Mouse (Mus musculus): ENCODE data around the gene Ulk4. TPM values are rescaled to one million over a fixed set of nuclear protein-coding genes. Genes with fewer than 3 reads are reported as not detected.

Gene Ulk4
- polyA plus RNA-seq, 1 experiment from 2014 or later, result 134 TPM

GRCm38 (mm10) chr9:121153276-121153675 is 123.7 kb downstream of the Ulk4 start:
- H3K9ac ChIP-seq (replicated peaks; ENCODE audit: low read depth, low read length), result no peak overlapping the region
- 92% methylated on average over 5 of the region's 5 CpGs for WGBS
- H3K4me2 ChIP-seq (replicated peaks; ENCODE audit: low read depth, low read length), result no peak overlapping the region

GRCm38 (mm10) chr9:121148602-121149001 is 128.4 kb downstream of the Ulk4 start:
- Histone ChIP-seq H3K36me3 (ENCODE audit: control insufficient read depth, insufficient read depth, low read length) (no peaks in the 10 kb centered on the region), H3K4me3 (ENCODE audit: low read depth, low read length) (no peak overlapping the region), H3K4me2 (replicated peaks; ENCODE audit: low read depth, low read length) (no peak overlapping the region), H3K9me3 (ENCODE audit: control insufficient read depth, low read depth, low read length) (no peaks in the 10 kb centered on the region), H3K27me3 (ENCODE audit: control insufficient read depth, insufficient read depth, low read length) (no peaks in the 10 kb centered on the region), H3K4me1 (ENCODE audit: control insufficient read depth, insufficient read depth, low read length) (no peaks in the 10 kb centered on the region), H3K9ac (replicated peaks; ENCODE audit: low read depth, low read length) (no peak overlapping the region), H3K27ac (ENCODE audit: low read length) (no peak overlapping the region)
- ATAC-seq (ENCODE audit: insufficient number of reproducible peaks, insufficient read depth, low FRiP score, low read depth), result no peak
- WGBS, result 34% methylated on average over 3 of the region's 3 CpGs

More at GRCm38 (mm10) chr9:121153276-121153675, 123.7 kb downstream of the Ulk4 start:
- H3K36me3 ChIP-seq (ENCODE audit: control insufficient read depth, insufficient read depth, low read length), result no peaks in the 10 kb centered on the region
- 0 out of 2 replicates have a peak, but pooled peaks cover 7% of the 10 kb centered on the region for H3K4me1 ChIP-seq (ENCODE audit: control insufficient read depth, insufficient read depth, low read length)
- H3K27ac ChIP-seq (ENCODE audit: low read length), result no peak overlapping the region
- no peak overlapping the region for H3K4me3 ChIP-seq (ENCODE audit: low read depth, low read length)
- H3K9me3 ChIP-seq (ENCODE audit: control insufficient read depth, low read depth, low read length), result no peaks in the 10 kb centered on the region
- H3K27me3 ChIP-seq (ENCODE audit: control insufficient read depth, insufficient read depth, low read length), result no peaks in the 10 kb centered on the region
- ATAC-seq (ENCODE audit: insufficient number of reproducible peaks, insufficient read depth, low FRiP score, low read depth), result no peak

- H3K27me3 ChIP-seq (ENCODE audit: control insufficient read depth, insufficient read depth, low read length), result no peaks in the 10 kb centered on the region
- H3K4me3 ChIP-seq (ENCODE audit: low read depth, low read length), result no peak overlapping the region
- H3K36me3 ChIP-seq (ENCODE audit: control insufficient read depth, insufficient read depth, low read length), result no peaks in the 10 kb centered on the region
- no peak for ATAC-seq (ENCODE audit: insufficient number of reproducible peaks, insufficient read depth, low FRiP score, low read depth)
- no peaks in the 10 kb centered on the region for H3K9me3 ChIP-seq (ENCODE audit: control insufficient read depth, low read depth, low read length)
- no peaks in the 10 kb centered on the region for H3K4me1 ChIP-seq (ENCODE audit: control insufficient read depth, insufficient read depth, low read length)
- WGBS, result 84% methylated on average over 6 of the region's 6 CpGs
- H3K27ac ChIP-seq (ENCODE audit: low read length), result no peak overlapping the region
- no peak overlapping the region for H3K4me2 ChIP-seq (replicated peaks; ENCODE audit: low read depth, low read length)
- H3K9ac ChIP-seq (replicated peaks; ENCODE audit: low read depth, low read length), result no peak overlapping the region
Measured at GRCm38 (mm10) chr9:121143208-121143607, 133.8 kb downstream of the Ulk4 start.

- no peak overlapping the region for H3K27ac ChIP-seq (ENCODE audit: low read length)
- H3K9me3 ChIP-seq (ENCODE audit: control insufficient read depth, low read depth, low read length), result no peaks in the 10 kb centered on the region
- no peaks in the 10 kb centered on the region for H3K36me3 ChIP-seq (ENCODE audit: control insufficient read depth, insufficient read depth, low read length)
- no peak overlapping the region for H3K9ac ChIP-seq (replicated peaks; ENCODE audit: low read depth, low read length)
- H3K27me3 ChIP-seq (ENCODE audit: control insufficient read depth, insufficient read depth, low read length), result no peaks in the 10 kb centered on the region
- no peaks in the 10 kb centered on the region for H3K4me1 ChIP-seq (ENCODE audit: control insufficient read depth, insufficient read depth, low read length)
- no peak overlapping the region for H3K4me3 ChIP-seq (ENCODE audit: low read depth, low read length)
- 37% methylated on average over 6 of the region's 6 CpGs for WGBS
- no peak overlapping the region for H3K4me2 ChIP-seq (replicated peaks; ENCODE audit: low read depth, low read length)
- no peak for ATAC-seq (ENCODE audit: insufficient number of reproducible peaks, insufficient read depth, low FRiP score, low read depth)
Measured at GRCm38 (mm10) chr9:121132549-121132948, 144.4 kb downstream of the Ulk4 start.

GRCm38 (mm10) chr9:121129533-121129932 is 147.5 kb downstream of the Ulk4 start:
- no peak overlapping the region for H3K27ac ChIP-seq (ENCODE audit: low read length)
- H3K4me1 ChIP-seq (ENCODE audit: control insufficient read depth, insufficient read depth, low read length), result no peaks in the 10 kb centered on the region
- no peak overlapping the region for H3K4me3 ChIP-seq (ENCODE audit: low read depth, low read length)
- ATAC-seq (ENCODE audit: insufficient number of reproducible peaks, insufficient read depth, low FRiP score, low read depth), result no peak
- H3K27me3 ChIP-seq (ENCODE audit: control insufficient read depth, insufficient read depth, low read length), result no peaks in the 10 kb centered on the region
- WGBS, result 73% methylated on average over 2 of the region's 2 CpGs
- H3K36me3 ChIP-seq (ENCODE audit: control insufficient read depth, insufficient read depth, low read length), result no peaks in the 10 kb centered on the region
- H3K4me2 ChIP-seq (replicated peaks; ENCODE audit: low read depth, low read length), result no peak overlapping the region
- H3K9me3 ChIP-seq (ENCODE audit: control insufficient read depth, low read depth, low read length), result no peaks in the 10 kb centered on the region
- no peak overlapping the region for H3K9ac ChIP-seq (replicated peaks; ENCODE audit: low read depth, low read length)

GRCm38 (mm10) chr9:121128934-121129333 is 148.1 kb downstream of the Ulk4 start:
- no peak for ATAC-seq (ENCODE audit: insufficient number of reproducible peaks, insufficient read depth, low FRiP score, low read depth)
- Histone ChIP-seq H3K27ac (ENCODE audit: low read length) (no peak overlapping the region), H3K4me3 (ENCODE audit: low read depth, low read length) (no peak overlapping the region), H3K9ac (replicated peaks; ENCODE audit: low read depth, low read length) (no peak overlapping the region), H3K9me3 (ENCODE audit: control insufficient read depth, low read depth, low read length) (no peaks in the 10 kb centered on the region), H3K4me2 (replicated peaks; ENCODE audit: low read depth, low read length) (no peak overlapping the region), H3K27me3 (ENCODE audit: control insufficient read depth, insufficient read depth, low read length) (no peaks in the 10 kb centered on the region), H3K4me1 (ENCODE audit: control insufficient read depth, insufficient read depth, low read length) (no peaks in the 10 kb centered on the region), H3K36me3 (ENCODE audit: control insufficient read depth, insufficient read depth, low read length) (no peaks in the 10 kb centered on the region)
- 87% methylated on average over 8 of the region's 8 CpGs for WGBS

GRCm38 (mm10) chr9:121127025-121127424 is 150.0 kb downstream of the Ulk4 start:
- Histone ChIP-seq H3K36me3 (ENCODE audit: control insufficient read depth, insufficient read depth, low read length) (no peaks in the 10 kb centered on the region), H3K9ac (replicated peaks; ENCODE audit: low read depth, low read length) (no peak overlapping the region), H3K27ac (ENCODE audit: low read length) (no peak overlapping the region), H3K4me2 (replicated peaks; ENCODE audit: low read depth, low read length) (no peak overlapping the region), H3K4me3 (ENCODE audit: low read depth, low read length) (no peak overlapping the region), H3K9me3 (ENCODE audit: control insufficient read depth, low read depth, low read length) (no peaks in the 10 kb centered on the region), H3K4me1 (ENCODE audit: control insufficient read depth, insufficient read depth, low read length) (0 out of 2 replicates have a peak, but pooled peaks cover under 1% of the 10 kb centered on the region), H3K27me3 (ENCODE audit: control insufficient read depth, insufficient read depth, low read length) (no peaks in the 10 kb centered on the region)
- WGBS, result 70% methylated on average over 2 of the region's 2 CpGs
- no peak for ATAC-seq (ENCODE audit: insufficient number of reproducible peaks, insufficient read depth, low FRiP score, low read depth)

GRCm38 (mm10) chr9:121124705-121125104 is 152.3 kb downstream of the Ulk4 start:
- H3K36me3 ChIP-seq (ENCODE audit: control insufficient read depth, insufficient read depth, low read length), result no peaks in the 10 kb centered on the region
- H3K4me3 ChIP-seq (ENCODE audit: low read depth, low read length), result no peak overlapping the region
- no peaks in the 10 kb centered on the region for H3K9me3 ChIP-seq (ENCODE audit: control insufficient read depth, low read depth, low read length)
- H3K9ac ChIP-seq (replicated peaks; ENCODE audit: low read depth, low read length), result no peak overlapping the region
- no peaks in the 10 kb centered on the region for H3K27me3 ChIP-seq (ENCODE audit: control insufficient read depth, insufficient read depth, low read length)
- no peak for ATAC-seq (ENCODE audit: insufficient number of reproducible peaks, insufficient read depth, low FRiP score, low read depth)
- 55% methylated on average over 8 of the region's 8 CpGs for WGBS
- H3K4me1 ChIP-seq (ENCODE audit: control insufficient read depth, insufficient read depth, low read length), result 0 out of 2 replicates have a peak, but pooled peaks cover 4% of the 10 kb centered on the region
- no peak overlapping the region for H3K27ac ChIP-seq (ENCODE audit: low read length)
- no peak overlapping the region for H3K4me2 ChIP-seq (replicated peaks; ENCODE audit: low read depth, low read length)

GRCm38 (mm10) chr9:121122039-121122438 is 155.0 kb downstream of the Ulk4 start:
- H3K27ac ChIP-seq (ENCODE audit: low read length), result no peak overlapping the region
- 33% methylated on average over 5 of the region's 5 CpGs for WGBS

More at GRCm38 (mm10) chr9:121122039-121122438, 155.0 kb downstream of the Ulk4 start:
- Histone ChIP-seq H3K9me3 (ENCODE audit: control insufficient read depth, low read depth, low read length) (no peaks in the 10 kb centered on the region), H3K27me3 (ENCODE audit: control insufficient read depth, insufficient read depth, low read length) (no peaks in the 10 kb centered on the region), H3K4me2 (replicated peaks; ENCODE audit: low read depth, low read length) (no peak overlapping the region), H3K4me1 (ENCODE audit: control insufficient read depth, insufficient read depth, low read length) (peaks cover 16% of the 10 kb centered on the region; the same call in 1 of the 2 replicates), H3K9ac (replicated peaks; ENCODE audit: low read depth, low read length) (no peak overlapping the region), H3K4me3 (ENCODE audit: low read depth, low read length) (no peak overlapping the region), H3K36me3 (ENCODE audit: control insufficient read depth, insufficient read depth, low read length) (no peaks in the 10 kb centered on the region)
- ATAC-seq (ENCODE audit: insufficient number of reproducible peaks, insufficient read depth, low FRiP score, low read depth), result no peak
